Mouse (Mus musculus): Measurements from ENCODE around the gene Trim56.
A peak's percentile ranks its signal among the peaks of the same experiment; 100 is the strongest.
"Not testable (repeated sequence)": the region's sequence is repeated elsewhere in the genome, so short reads cannot be mapped to it uniquely, and the experiment has no call there.

The Trim56 gene

GRCm38 (mm10) chr5:137115866-137116847 lies at the start of gene Trim56:
Gene Trim56, minus strand, starts transcription at chr5:137116209.
- peak; percentile 89 for DNase-seq

GRCm38 (mm10) chr5:137161853-137162252 lies 45.8 kb upstream of the Trim56 start:
- no peak for DNase-seq

- DNase-seq = peak; percentile 59
Measured at GRCm38 (mm10) chr5:137159461-137159860, 43.5 kb upstream of the Trim56 start.

GRCm38 (mm10) chr5:137153289-137153688 lies 37.3 kb upstream of the Trim56 start:
- no peak for DNase-seq

GRCm38 (mm10) chr5:137152623-137153022 lies 36.6 kb upstream of the Trim56 start:
- DNase-seq = no peak

- DNase-seq = not testable (repeated sequence)
Measured at GRCm38 (mm10) chr5:137149272-137149882, 33.4 kb upstream of the Trim56 start, which contains the start of gene Muc3. Gene Muc3, minus strand, starts transcription at chr5:137149322.

GRCm38 (mm10) chr5:137140836-137141235 lies 24.8 kb upstream of the Trim56 start:
- DNase-seq = no peak

GRCm38 (mm10) chr5:137138977-137139376 lies 23.0 kb upstream of the Trim56 start:
- no peak for DNase-seq

GRCm38 (mm10) chr5:137134959-137135358 lies 18.9 kb upstream of the Trim56 start:
- DNase-seq = peak; percentile 57

GRCm38 (mm10) chr5:137131490-137131889 lies 15.5 kb upstream of the Trim56 start:
- DNase-seq = peak; percentile 77

GRCm38 (mm10) chr5:137129281-137129680 lies 13.3 kb upstream of the Trim56 start:
- DNase-seq = no peak

- no peak for DNase-seq
Measured at GRCm38 (mm10) chr5:137123516-137123915, 7.5 kb upstream of the Trim56 start.

GRCm38 (mm10) chr5:137122686-137123193 lies 6.7 kb upstream of the Trim56 start:
- peak; percentile 85 for DNase-seq

- no peak for DNase-seq
Measured at GRCm38 (mm10) chr5:137121280-137121679, 5.3 kb upstream of the Trim56 start.

- DNase-seq = no peak
Measured at GRCm38 (mm10) chr5:137118878-137119277, 2.9 kb upstream of the Trim56 start.

- DNase-seq = not testable (repeated sequence)
Measured at GRCm38 (mm10) chr5:137117994-137118393, 2.0 kb upstream of the Trim56 start.

- DNase-seq = no peak
Measured at GRCm38 (mm10) chr5:137116987-137117386, 978 bp upstream of the Trim56 start.

- no peak for DNase-seq
Measured at GRCm38 (mm10) chr5:137114891-137115561, 983 bp downstream of the Trim56 start.

- no peak for DNase-seq
Measured at GRCm38 (mm10) chr5:137111542-137112408, 4.2 kb downstream of the Trim56 start.

- no peak for DNase-seq
Measured at GRCm38 (mm10) chr5:137110863-137111262, 5.1 kb downstream of the Trim56 start.

GRCm38 (mm10) chr5:137109941-137110593 lies 5.9 kb downstream of the Trim56 start:
- DNase-seq = no peak
